In the genomic region with DNA sequence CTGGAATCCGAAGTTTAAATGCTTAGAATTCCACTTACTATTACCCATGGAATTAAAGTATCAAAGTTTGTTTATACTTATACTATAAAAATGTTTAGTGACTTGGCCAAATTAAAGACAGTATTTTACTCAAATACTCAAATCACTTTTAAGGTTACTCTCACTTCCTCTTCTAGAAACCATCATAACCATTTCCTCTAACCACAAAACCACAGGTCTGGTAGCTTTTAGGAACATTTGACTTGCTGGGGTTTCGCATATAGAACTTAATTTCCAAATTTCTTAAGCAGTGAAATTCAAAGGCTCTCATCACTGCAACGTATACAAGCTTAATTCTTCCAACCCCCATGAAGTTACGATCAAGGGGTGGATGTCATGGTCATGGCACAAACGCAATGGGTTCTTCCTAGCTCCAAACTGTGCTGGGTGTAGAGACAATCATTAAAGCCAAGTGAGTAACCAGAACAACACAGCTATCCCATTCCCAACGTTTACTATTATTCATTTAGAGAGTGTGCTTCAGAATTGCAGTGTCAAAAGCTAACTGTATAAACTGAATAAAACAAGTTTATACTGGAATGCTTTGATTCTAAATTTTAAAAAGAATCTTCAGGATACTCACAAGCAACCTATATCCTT, we compare ENCODE assay signal across 7 mouse cellular contexts. TPM values are rescaled to one million over a fixed set of nuclear protein-coding genes. Genes with fewer than 3 reads are reported as not detected.
A peak's percentile ranks its signal among the peaks of the same experiment; 100 is the strongest.
DNase-seq lines count a peak whose midpoint lies in the region; ATAC-seq and TF ChIP-seq lines count a peak whose summit lies in the region.

No protein-coding gene starts in this region.

- peak; percentile 9 for DNase-seq in thymus, postnatal 0 days (ENCODE audit: low spot score)
- no peak for DNase-seq in thymus, postnatal 4 days
- no peak for DNase-seq in forebrain, postnatal 0 days
- no peak for DNase-seq in spleen, postnatal 14 days (ENCODE audit: low spot score in 2 of 2)
- no peak for DNase-seq in kidney, adult 18-20 months

- no peak overlapping the region for H3K9ac ChIP-seq in forebrain, postnatal 0 days
- no peak overlapping the region for H3K9ac ChIP-seq in liver, embryonic 15.5 days

- no peak overlapping the region for H3K27ac ChIP-seq in forebrain, postnatal 0 days (ENCODE audit: low read depth, low read length)
- H3K27ac ChIP-seq in liver, embryonic 15.5 days (replicated peaks), result no peak overlapping the region

- H3K9me3 ChIP-seq in forebrain, postnatal 0 days (ENCODE audit: low read length), result no peaks in the 10 kb centered on the region
- no peaks in the 10 kb centered on the region for H3K9me3 ChIP-seq in liver, embryonic 15.5 days (replicated peaks)

- 42% methylated on average over 6 of the region's 6 CpGs for WGBS in forebrain, postnatal 0 days
- 15% methylated on average over 6 of the region's 6 CpGs for WGBS in liver, embryonic 15.5 days (ENCODE audit: insufficient replicate concordance)

- peak overlapping the region; percentile 97 for H3K4me3 ChIP-seq in forebrain, postnatal 0 days (ENCODE audit: low read depth, low read length)
- H3K4me3 ChIP-seq in liver, embryonic 15.5 days (replicated peaks), result peak overlapping the region; percentile 31

- H3K36me3 ChIP-seq in forebrain, postnatal 0 days (ENCODE audit: insufficient read depth), result no peaks in the 10 kb centered on the region
- no peaks in the 10 kb centered on the region for H3K36me3 ChIP-seq in liver, embryonic 15.5 days (replicated peaks)

- H3K27me3 ChIP-seq in forebrain, postnatal 0 days (ENCODE audit: insufficient read depth, low read length), result no peaks in the 10 kb centered on the region
- H3K27me3 ChIP-seq in liver, embryonic 15.5 days, result peaks cover 47% of the 10 kb centered on the region

- H3K4me1 ChIP-seq in forebrain, postnatal 0 days (ENCODE audit: insufficient read depth), result peaks cover 14% of the 10 kb centered on the region; the same call in 1 of the 2 replicates
- peaks cover 20% of the 10 kb centered on the region for H3K4me1 ChIP-seq in liver, embryonic 15.5 days (replicated peaks)

- H3K4me2 ChIP-seq in forebrain, postnatal 0 days (ENCODE audit: low read depth), result peak overlapping the region; percentile 52
- peak overlapping the region; percentile 91 for H3K4me2 ChIP-seq in liver, embryonic 15.5 days

- TF ChIP-seq CTCF in forebrain, postnatal 0 days (IDR thresholded peaks at IDR 0.05; ENCODE audit: low read depth), result no peak

- ATAC-seq in forebrain, postnatal 0 days, result no peak
- no peak for ATAC-seq in liver, embryonic 15.5 days (ENCODE audit: insufficient read depth)
- no peak for ATAC-seq in frontal cortex, adult (ENCODE audit: low TSS enrichment)

RNA-seq across cellular contexts. Expression of a gene that starts 1.8 kb away (rescaled TPM):
- polyA plus RNA-seq in thymus, postnatal 0 days (2015; fragmentation: Nextera tagmentation; extraction: Ambion mirVana), result 15.0 and 16.7 TPM in 2 replicates
- total RNA-seq in forebrain, postnatal 0 days (2014; rRNA removed), result 154 and 178 TPM in 2 replicates
- polyA plus RNA-seq in forebrain, postnatal 0 days (2015; fragmentation: Nextera tagmentation; extraction: Ambion mirVana), result 67.6 and 90.0 TPM in 2 replicates
- polyA plus RNA-seq in liver, embryonic 15.5 days (2015; fragmentation: Nextera tagmentation; extraction: Ambion mirVana), result 12.9 and 14.7 TPM in 2 replicates

RNA-seq across cellular contexts. Expression of a gene that starts 37.5 kb away (rescaled TPM):
- 16.7 and 21.2 TPM in 2 replicates for polyA plus RNA-seq in thymus, postnatal 0 days (2015; fragmentation: Nextera tagmentation; extraction: Ambion mirVana)
- 20.2 and 20.5 TPM in 2 replicates for total RNA-seq in forebrain, postnatal 0 days (2014; rRNA removed)
- polyA plus RNA-seq in forebrain, postnatal 0 days (2015; fragmentation: Nextera tagmentation; extraction: Ambion mirVana), result 9.6 and 10.5 TPM in 2 replicates
- polyA plus RNA-seq in liver, embryonic 15.5 days (2015; fragmentation: Nextera tagmentation; extraction: Ambion mirVana), result 4.3 and 5.1 TPM in 2 replicates

RNA-seq across cellular contexts. Expression of a gene that starts 37.7 kb away (rescaled TPM):
- polyA plus RNA-seq in thymus, postnatal 0 days (2015; fragmentation: Nextera tagmentation; extraction: Ambion mirVana), result 42.7 and 45.2 TPM in 2 replicates
- 46.1 and 49.2 TPM in 2 replicates for total RNA-seq in forebrain, postnatal 0 days (2014; rRNA removed)
- polyA plus RNA-seq in forebrain, postnatal 0 days (2015; fragmentation: Nextera tagmentation; extraction: Ambion mirVana), result 30.0 and 33.8 TPM in 2 replicates
- polyA plus RNA-seq in liver, embryonic 15.5 days (2015; fragmentation: Nextera tagmentation; extraction: Ambion mirVana), result 27.2 and 27.9 TPM in 2 replicates
